Mouse (Mus musculus): ENCODE measurements around the gene Trip6.

The Trip6 gene

DNA sequence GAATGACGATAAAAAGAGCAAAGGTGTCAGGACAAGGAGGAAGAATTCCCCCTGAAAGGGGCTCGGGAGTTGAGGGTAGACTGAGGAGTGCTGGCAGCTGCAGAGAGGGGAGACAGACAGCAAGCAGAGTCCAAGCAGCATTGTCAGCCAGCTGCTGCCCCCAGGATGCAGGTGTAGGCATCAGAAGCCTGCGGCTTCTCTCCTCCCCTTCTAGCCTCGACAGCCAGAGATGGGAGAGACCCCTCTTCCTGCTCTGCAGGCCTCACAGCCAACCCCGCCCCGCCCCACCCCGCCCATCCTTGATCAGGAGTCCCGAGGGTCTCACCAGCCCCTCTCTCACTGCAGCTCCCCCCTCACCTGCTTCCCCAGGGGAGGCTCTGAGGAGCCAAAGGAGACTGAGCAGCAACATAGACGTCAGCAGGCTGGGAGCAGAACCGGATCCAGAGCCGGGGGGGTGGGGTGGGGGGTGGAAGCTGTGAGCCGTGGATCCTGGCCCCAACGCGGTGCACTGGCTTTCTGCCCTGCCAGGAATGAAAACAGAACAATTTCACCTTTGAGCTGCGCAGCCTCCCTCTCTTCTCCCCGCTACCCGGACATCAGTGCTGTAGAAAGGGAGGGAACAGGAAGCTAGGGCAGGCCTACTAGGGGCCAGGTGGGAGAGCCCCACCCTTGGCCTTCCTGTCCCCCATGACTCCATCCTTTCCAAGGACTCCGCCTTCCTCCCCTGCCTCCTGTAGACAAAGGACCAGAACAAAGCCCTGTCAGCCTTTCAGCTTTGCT is 45.9 kb downstream of the Trip6 start:
- DNase-seq (ENCODE audit: low read depth, low spot score) = no peak

DNA sequence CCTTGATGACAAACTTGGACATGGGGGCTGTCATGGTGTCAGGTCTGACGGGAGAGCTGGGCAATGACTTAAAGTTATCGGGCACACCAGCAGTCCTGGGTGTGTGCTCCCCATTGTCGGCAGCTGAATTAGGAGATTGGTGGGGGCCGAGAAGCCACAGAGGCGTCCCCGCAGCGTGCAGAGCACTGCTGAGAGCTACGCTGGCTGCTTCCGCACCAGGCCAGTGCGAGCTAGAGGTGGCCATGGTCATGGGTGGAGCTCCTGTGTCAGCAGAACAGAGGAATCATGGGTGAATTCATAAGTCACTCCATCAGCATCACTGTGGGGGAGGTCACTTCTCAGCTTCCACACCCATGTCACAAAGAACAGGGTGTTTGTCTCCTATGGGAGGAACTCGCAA is 49.4 kb downstream of the Trip6 start:
- DNase-seq (ENCODE audit: low read depth, low spot score) = no peak

DNA sequence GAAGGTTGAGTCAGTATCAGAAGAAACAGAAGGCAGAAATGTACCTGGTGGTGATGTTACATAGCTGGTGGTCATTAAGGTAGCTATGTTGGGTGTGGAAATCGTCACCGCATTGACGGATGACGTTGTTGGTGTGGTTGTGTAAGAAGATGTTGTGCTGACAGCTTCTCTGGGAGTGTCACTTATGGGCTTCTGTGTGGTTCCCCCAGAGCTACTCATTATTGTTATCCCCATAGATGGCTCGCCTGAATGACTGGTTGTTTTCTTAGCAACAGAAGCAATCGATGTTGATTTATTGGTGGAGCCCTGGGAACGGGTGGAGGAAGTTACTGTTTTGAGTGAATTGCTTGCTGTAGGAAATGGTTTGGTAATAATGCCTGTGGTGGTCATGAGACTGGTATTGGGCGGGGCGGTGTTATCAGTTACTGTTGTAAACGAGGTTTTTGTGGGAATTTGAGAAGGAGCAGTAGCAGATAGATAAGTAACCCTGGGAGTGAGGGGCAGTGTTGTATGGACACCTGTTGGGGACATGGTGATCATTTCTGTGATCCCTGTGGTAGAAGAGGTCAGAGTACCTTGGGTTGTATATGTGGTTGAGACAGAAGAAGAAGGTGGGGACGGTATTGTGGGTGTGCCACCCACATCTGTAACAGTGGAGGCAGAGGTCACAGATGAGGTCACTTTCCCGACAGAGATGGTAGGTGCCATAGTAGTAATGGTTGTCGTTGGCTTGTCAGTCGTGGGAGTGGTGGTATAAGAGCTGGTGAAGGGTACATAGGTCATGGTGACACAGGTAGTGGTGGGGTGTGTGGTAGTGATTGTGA is 50.1 kb downstream of the Trip6 start:
- DNase-seq (ENCODE audit: low read depth, low spot score) = no peak

Data from retina, postnatal 7 days (tissue).